Mouse (Mus musculus) liver, adult (tissue): Measurements from ENCODE around the gene BC005624.

ENCODE experiments used
- GATA4 ChIP-seq: IDR thresholded peaks from 2 replicates; pipeline ENCODE4 v1.6.1; 2014; ENCODE audit warnings: mild to moderate bottlenecking, low read length; ENCODE audit not compliant: insufficient replicate concordance

The BC005624 gene

GRCm38 (mm10) chr2:30981790-30982513 lies at the start of gene BC005624, which contains the start of gene Usp20:
Gene BC005624 (minus strand): TSS chr2:30982201.
Gene Usp20 (plus strand): TSS chr2:30982279.
- no peak for TF ChIP-seq GATA4

DNA sequence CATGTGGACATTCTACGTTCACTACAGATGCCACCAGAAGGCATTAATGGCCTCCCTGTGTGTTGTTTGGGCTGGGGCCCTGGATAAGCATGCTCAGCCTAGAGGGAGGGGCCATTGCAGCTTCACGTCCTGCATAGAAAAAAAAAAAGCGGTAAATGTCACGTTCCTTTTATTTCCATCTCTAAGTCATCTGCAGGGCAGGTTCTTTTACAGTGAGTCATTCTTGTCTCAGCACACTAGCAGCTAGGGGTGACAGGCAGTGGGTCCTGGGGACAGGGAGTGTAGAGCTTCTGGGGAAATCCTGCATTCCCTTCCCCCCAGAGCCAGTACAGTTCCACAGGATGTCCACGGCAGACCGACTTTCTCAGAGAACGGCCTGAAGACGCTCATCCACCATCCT lies 44.6 kb upstream of the BC005624 start:
- no peak for TF ChIP-seq GATA4

- TF ChIP-seq GATA4 = no peak
Observed at GRCm38 (mm10) chr2:31025458-31025857, 43.5 kb upstream of the BC005624 start.

DNA sequence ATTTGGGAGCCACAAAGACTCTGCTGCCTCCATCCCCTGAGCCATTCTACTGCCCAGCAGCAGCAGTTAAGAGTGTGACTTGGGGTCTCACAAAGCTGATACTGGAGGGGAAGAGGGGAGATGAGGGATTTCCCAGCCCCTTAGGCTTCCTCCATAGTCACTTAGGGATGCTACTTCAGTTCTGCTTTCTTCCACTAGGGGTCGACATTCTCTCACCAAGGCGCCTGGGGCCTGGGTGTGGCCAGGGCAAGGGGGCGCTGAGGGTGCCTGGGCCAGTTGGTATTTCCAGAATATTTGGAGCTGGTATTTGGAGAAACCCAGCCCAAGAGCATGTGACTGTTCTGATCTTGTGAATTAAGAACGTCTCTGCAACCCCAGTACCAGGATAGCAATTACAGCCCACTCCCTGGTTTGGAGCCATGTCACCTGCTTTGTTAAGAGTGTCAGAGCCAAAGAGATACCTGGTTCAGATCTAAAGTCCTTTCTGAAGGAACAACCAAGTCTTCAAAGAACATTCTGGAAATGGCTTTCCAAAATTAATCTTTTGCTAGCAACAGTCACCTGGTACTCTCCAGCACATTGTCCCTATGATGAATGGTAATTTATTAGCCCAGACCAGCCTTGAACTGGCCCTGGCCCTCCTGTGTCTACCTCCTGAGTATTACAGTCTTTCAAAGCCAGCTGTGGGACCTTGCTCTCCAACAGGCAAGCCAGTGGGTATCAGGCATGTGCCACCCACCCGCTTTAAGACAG lies 42.8 kb upstream of the BC005624 start:
- no peak for TF ChIP-seq GATA4

- no peak for TF ChIP-seq GATA4
Observed at GRCm38 (mm10) chr2:31023940-31024339, 41.9 kb upstream of the BC005624 start.

- no peak for TF ChIP-seq GATA4
Observed at GRCm38 (mm10) chr2:31020202-31020601, 38.2 kb upstream of the BC005624 start.

GRCm38 (mm10) chr2:31019011-31019410 lies 37.0 kb upstream of the BC005624 start:
- TF ChIP-seq GATA4 = no peak

DNA sequence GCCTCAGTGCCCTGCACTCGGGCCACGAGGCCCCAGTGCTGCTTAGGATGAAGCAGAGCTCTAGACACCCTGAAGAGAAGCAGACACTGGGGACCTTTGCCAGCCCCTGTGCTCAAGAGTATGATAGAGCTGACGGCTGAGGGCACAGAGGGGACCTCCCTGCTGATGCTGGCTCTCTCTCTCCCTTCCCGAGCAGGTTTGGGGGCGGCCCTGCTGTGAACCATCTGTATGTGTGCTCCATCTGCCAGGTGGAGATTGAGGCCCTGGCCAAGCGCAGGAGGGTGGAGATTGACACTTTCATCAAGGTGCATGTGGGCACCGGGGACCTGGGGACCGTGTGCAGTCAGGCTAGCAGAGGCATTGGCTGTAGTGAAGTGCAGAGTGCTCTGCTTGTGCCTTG lies 36.5 kb upstream of the BC005624 start:
- TF ChIP-seq GATA4 = no peak

DNA sequence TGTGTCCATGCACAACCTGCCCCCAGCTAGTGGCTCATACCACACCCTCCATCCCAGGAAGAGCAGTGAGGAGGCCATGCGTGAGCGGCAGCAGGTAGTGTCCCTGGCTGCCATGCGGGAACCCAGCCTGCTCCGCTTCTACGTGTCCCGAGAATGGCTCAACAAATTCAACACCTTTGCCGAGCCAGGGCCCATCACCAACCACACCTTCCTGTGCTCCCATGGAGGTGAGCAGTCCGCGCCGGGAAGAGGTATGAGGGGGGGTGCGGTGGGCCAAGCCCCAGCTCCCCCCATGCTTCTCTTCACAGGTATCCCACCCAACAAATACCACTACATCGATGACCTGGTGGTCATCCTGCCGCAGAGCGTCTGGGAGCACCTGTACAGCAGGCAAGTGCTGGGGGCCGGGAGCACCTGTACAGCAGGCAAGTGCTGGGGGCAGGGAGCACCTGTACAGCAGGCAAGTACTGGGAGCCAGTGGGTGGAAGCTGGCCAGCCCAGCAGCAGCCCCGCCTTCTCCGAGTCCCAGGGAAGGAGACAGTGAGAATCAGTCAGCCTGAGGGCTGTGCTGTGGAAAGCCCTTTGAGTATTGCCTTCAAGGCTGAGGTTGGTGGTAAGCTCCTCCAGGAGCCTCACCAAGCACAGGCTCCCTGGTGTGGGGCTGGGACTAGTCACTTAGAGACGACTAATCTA lies 35.8 kb upstream of the BC005624 start:
- TF ChIP-seq GATA4 = no peak

DNA sequence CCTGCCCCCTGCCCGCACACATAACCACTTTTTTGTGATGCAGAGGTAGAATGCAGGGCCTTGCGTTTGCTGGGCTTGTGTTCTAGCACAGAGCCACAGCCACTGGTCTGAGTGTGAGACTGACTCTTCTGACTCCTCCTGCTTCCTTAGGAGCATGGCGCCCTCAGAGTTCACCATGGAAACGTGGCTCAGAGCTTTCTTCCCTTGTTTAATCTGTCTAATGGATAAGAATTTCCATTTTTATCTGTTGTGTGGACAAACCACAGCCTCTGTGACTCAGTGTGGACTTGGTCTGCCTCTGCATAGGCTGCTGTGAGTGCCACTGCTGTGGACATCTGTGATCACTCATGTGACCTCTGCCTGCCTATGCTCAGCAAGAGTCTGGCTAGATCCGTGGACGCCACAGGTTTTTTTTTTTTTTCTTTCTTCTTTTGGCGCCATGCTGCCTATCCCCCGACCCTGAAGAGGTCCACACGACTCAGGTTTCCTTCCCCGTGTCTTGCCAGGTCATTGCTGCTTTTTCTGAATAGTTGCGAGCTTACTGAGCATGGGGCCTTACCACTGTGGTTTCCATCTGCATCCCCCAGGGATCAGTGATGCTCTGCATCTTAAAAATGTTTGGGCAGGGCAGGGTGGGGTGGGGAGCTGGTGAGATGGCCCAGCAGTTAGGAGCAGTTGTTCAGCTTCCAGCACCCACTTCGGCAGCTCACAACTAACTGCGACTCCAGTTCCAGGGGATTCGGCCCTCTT lies 31.5 kb upstream of the BC005624 start:
- TF ChIP-seq GATA4 = no peak

DNA sequence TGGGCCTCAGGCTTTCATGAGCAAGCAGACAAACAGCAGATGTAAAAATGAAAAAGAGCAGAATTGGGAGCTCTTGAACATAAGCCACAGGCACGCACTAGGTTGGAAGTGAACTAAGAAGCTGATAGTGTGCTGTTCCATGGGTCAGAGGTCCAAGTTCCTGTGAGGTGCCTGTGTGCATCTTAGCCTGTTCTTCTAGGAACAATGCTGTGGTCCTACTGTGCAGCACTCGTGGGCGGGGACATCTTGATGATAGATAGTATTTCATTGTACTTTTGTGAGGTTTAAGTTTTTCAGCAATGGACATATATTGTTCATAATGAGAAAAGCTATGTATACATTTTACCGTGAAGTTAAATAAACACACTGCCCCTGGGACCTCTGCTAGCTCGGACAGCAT lies 25.2 kb upstream of the BC005624 start:
- TF ChIP-seq GATA4 = no peak

DNA sequence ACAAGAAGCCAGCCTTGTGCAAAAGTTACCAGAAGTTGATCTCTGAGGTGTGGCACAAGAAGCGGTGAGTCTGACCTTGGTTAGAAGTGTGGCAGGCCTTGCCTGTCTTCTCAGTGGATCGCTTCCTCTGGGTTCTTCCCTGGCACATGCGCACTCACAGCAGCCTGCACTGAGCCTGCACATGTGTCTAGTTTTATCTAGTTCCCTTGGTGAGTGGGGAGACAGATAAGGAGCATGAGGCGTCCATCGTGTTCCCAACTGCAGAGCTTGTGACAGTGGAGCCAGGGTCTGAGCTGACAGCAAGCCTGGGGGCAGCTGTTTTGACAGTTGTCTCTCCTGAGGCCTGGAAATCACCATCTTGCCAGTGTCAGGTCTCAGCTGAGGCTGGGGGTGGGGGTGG lies 24.4 kb upstream of the BC005624 start:
- no peak for TF ChIP-seq GATA4

- no peak for TF ChIP-seq GATA4
Observed at GRCm38 (mm10) chr2:31005453-31005852, 23.5 kb upstream of the BC005624 start.

- TF ChIP-seq GATA4 = no peak
Observed at GRCm38 (mm10) chr2:31002857-31003256, 20.9 kb upstream of the BC005624 start.
